Mouse (Mus musculus): ENCODE measurements around the gene Ntm. TPM values are rescaled to one million over a fixed set of nuclear protein-coding genes. Genes with fewer than 3 reads are reported as not detected.

Ntm gene
- polyA plus RNA-seq, 1 experiment from 2014 or later, result 0.66 TPM

DNA sequence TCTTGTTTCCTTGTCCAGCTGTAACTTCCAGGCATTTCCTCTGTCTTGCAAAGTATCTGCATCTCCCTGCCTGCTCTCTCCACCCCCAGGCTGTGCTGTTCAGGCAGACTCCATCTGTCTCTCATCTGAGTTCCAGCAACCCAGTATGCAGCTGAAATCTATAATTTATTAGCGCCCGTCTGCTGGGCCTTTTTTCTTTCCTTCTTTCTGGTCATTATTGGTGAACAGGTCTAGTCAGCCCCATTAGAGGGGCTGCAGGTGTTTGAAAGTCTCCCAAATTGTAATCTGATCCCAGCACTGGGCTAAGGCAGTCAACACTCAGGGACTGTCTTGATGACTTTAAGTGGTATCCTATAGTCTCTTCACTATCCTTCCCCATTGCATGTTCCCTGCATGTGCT, 352.1 kb downstream of the Ntm start:
- no peak overlapping the region for H3K4me3 ChIP-seq (replicated peaks)
- H3K4me1 ChIP-seq (replicated peaks), result no peaks in the 10 kb centered on the region
- H3K9me3 ChIP-seq (replicated peaks), result no peaks in the 10 kb centered on the region
- no peak overlapping the region for H3K9ac ChIP-seq
- no peak overlapping the region for H3K27ac ChIP-seq (replicated peaks)
- H3K36me3 ChIP-seq (replicated peaks), result no peaks in the 10 kb centered on the region
- WGBS (ENCODE audit: insufficient replicate concordance), result 59% methylated on average over 2 of the region's 2 CpGs
- no peaks in the 10 kb centered on the region for H3K27me3 ChIP-seq
- H3K4me2 ChIP-seq, result no peak overlapping the region
- ATAC-seq (ENCODE audit: insufficient read depth), result no peak

DNA sequence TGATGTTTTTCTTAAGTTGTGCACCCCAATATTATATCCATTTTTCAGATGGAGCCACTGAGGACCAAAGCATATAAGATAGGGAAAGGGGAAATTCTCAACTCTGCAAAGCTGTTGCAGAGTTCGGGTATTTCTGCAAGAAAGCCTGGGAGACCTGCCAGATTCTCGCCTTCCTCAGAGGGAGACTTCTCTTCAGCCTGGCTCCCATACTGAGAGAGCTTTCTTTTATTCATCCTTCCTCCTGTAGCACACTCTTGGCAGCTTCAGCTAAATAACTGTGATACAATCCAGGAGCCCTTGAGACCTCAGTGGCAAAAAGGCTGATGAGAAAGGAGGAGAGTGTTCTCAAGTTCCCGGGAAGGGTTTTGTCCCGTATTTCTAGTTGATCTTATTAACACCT, 365.3 kb downstream of the Ntm start:
- Histone ChIP-seq H3K4me2 (no peak overlapping the region), H3K36me3 (replicated peaks) (no peaks in the 10 kb centered on the region), H3K9ac (no peak overlapping the region), H3K27ac (replicated peaks) (no peak overlapping the region), H3K9me3 (replicated peaks) (no peaks in the 10 kb centered on the region), H3K4me3 (replicated peaks) (no peak overlapping the region), H3K4me1 (replicated peaks) (no peaks in the 10 kb centered on the region), H3K27me3 (no peaks in the 10 kb centered on the region)
- ATAC-seq (ENCODE audit: insufficient read depth), result no peak
- 34% methylated on average over 4 of the region's 4 CpGs for WGBS (ENCODE audit: insufficient replicate concordance)

DNA sequence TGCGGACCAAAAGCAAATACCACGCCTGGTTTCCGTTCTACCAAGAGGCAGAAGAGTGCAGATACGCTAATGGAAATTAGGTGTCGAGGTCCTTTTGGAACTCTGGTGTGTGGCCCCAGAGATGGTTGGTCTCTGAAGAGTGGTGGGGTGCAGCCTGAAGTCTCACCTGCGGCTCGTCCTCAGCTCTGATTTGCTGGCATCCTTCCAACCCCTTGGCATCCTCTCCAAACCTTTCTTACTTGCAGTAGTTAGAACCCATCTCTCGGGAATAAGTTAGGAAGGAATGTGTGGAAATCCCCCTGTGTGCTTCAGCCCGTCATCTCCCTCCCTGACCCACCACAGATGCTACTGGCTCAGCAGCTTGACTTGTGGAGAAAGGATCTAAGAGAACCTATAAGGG, 367.6 kb downstream of the Ntm start:
- H3K9ac ChIP-seq, result no peak overlapping the region
- no peaks in the 10 kb centered on the region for H3K36me3 ChIP-seq (replicated peaks)
- H3K9me3 ChIP-seq (replicated peaks), result no peaks in the 10 kb centered on the region
- H3K27me3 ChIP-seq, result no peaks in the 10 kb centered on the region
- ATAC-seq (ENCODE audit: insufficient read depth), result no peak
- H3K27ac ChIP-seq (replicated peaks), result no peak overlapping the region
- no peak overlapping the region for H3K4me3 ChIP-seq (replicated peaks)
- WGBS (ENCODE audit: insufficient replicate concordance), result 60% methylated on average over 9 of the region's 9 CpGs
- no peaks in the 10 kb centered on the region for H3K4me1 ChIP-seq (replicated peaks)
- no peak overlapping the region for H3K4me2 ChIP-seq

DNA sequence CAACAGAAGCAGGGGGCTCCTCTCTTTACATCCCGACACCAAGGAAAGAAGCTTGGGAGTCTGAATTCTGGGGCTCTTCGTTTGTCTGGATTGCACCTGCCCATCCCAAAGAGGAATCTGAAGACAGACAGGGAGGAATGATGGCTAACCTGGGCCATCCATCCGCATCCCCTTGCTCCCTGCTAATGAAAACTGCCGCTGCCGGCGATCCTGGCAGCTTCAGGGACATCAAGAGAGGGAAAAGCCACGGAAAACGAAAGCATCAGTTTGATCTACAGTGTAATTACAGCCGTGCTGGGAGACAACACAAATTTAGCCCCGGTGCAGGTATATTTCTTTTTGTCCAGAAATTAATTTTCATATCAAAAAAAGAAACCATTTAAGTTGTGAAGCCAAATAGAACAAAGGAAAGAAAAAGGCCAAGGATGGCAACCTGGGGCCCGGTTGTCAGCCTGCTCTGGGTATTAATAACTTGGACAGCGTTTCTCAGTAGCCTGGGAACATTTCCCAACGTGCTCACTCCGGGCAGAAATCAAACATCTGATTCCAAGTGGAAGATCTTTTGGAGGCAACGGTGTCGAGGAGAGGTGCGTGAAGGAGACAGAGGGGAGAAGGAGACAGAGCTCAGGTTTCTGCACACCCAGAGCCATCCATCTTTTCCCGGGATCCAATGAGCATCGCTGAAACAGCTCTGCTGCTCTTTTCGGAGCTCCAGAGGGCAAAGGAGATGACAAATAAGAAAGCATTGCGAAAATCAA, 368.2 kb downstream of the Ntm start:
- WGBS (ENCODE audit: insufficient replicate concordance), result 69% methylated on average over 21 of the region's 21 CpGs
- no peaks in the 10 kb centered on the region for H3K36me3 ChIP-seq (replicated peaks)
- H3K4me1 ChIP-seq (replicated peaks), result no peaks in the 10 kb centered on the region
- no peak for ATAC-seq (ENCODE audit: insufficient read depth)
- H3K9me3 ChIP-seq (replicated peaks), result no peaks in the 10 kb centered on the region
- H3K27ac ChIP-seq (replicated peaks), result no peak overlapping the region
- no peak overlapping the region for H3K4me2 ChIP-seq
- no peak overlapping the region for H3K9ac ChIP-seq
- H3K4me3 ChIP-seq (replicated peaks), result no peak overlapping the region
- no peaks in the 10 kb centered on the region for H3K27me3 ChIP-seq

DNA sequence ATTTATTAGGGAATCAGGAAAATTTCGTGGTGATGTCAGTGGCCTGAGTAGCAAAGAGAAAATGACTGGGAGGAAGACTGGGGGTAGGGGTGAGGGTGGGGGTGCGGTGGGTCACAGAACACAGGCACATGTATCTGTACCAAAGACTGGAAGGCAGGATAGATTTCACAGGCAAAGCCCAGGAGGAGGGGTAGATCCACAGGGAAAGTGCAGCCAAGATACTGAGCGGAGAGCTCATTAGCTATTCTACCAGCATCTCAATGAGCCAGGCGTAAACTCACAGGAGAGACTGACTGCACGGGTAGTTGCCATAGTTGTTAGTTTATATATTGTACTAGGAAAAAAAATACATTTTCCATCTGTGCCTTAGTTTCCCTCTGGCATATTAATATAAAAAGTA, 375.6 kb downstream of the Ntm start:
- Histone ChIP-seq H3K27me3 (no peaks in the 10 kb centered on the region), H3K4me3 (replicated peaks) (no peak overlapping the region), H3K9ac (no peak overlapping the region), H3K4me1 (replicated peaks) (no peaks in the 10 kb centered on the region), H3K9me3 (replicated peaks) (no peaks in the 10 kb centered on the region), H3K4me2 (no peak overlapping the region), H3K36me3 (replicated peaks) (no peaks in the 10 kb centered on the region), H3K27ac (replicated peaks) (no peak overlapping the region)
- 59% methylated on average over 5 of the region's 5 CpGs for WGBS (ENCODE audit: insufficient replicate concordance)
- no peak for ATAC-seq (ENCODE audit: insufficient read depth)

DNA sequence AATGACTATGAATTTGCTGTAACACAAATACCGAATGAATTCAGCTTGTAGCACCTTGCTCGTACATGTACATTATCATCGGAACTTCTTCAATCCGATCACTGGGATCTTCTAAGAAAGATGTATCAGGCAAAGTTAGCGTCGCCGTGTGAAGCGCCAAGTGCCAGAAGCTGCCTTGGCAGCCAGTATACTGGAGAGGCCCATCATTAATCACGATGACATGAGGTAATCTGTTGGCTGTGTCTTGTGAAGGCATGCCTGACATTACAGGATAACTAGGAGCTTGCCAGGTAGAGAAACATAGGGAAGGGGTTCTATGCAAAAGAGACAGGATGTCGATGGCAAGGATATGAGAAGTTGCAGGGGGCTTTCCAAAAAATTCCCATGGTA, 376.6 kb downstream of the Ntm start:
- WGBS (ENCODE audit: insufficient replicate concordance), result 72% methylated on average over 10 of the region's 10 CpGs
- Histone ChIP-seq H3K4me3 (replicated peaks) (no peak overlapping the region), H3K27ac (replicated peaks) (no peak overlapping the region), H3K4me1 (replicated peaks) (no peaks in the 10 kb centered on the region), H3K9me3 (replicated peaks) (no peaks in the 10 kb centered on the region), H3K9ac (no peak overlapping the region), H3K27me3 (no peaks in the 10 kb centered on the region), H3K36me3 (replicated peaks) (no peaks in the 10 kb centered on the region), H3K4me2 (no peak overlapping the region)
- ATAC-seq (ENCODE audit: insufficient read depth), result no peak

DNA sequence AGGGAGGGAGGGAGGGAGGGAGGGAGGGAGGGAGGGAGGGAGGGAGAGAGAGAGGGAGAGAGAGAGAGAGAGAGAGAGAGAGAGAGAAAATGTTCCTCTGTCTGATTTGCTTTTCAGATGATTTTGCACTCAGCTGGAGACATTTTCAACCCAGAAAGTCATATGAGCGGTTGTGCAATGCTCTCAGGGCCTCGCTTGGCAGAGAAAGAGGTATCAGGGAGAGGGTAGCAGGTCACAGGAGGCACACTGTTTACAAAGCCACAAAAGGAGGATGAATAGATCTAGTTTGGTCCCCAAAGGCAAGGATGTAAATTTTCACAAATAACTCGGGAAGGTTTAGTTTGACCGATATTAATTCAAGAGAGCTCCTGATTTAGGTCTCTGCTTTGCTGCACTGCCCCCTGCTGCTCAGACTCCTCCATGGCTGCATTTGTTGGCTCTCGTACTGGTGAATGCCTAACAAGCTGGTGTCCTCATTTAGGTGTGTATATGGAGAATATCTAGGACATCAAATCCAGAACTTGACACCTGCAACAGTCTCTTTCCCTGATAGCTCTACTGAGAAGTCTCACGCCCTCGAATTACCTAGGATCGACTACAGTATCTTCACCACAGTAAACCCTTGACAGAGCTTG, 377.1 kb downstream of the Ntm start:
- 41% methylated on average over 8 of the region's 8 CpGs for WGBS (ENCODE audit: insufficient replicate concordance)
- Histone ChIP-seq H3K36me3 (replicated peaks) (no peaks in the 10 kb centered on the region), H3K4me3 (replicated peaks) (no peak overlapping the region), H3K4me1 (replicated peaks) (no peaks in the 10 kb centered on the region), H3K4me2 (no peak overlapping the region), H3K9me3 (replicated peaks) (no peaks in the 10 kb centered on the region), H3K9ac (no peak overlapping the region), H3K27me3 (no peaks in the 10 kb centered on the region), H3K27ac (replicated peaks) (no peak overlapping the region)
- no peak for ATAC-seq (ENCODE audit: insufficient read depth)

DNA sequence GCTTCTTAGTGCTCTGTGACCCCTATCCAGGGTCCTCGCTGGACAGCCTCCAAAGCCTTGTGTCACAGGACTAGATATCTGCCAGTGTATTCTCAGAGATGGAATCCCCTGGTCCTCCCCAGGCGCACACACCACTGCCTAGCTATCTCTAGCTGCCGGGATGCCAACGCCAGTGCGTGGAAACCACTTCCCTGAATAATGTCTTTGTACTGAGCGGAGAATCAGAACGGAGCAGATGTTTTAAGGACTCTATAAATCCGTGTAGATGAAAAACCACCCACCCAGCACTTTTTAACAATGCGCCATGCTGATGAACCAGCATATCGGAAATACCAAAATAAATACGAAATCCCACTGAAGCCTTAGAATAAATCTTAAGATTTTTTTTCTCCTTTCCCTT, 384.7 kb downstream of the Ntm start:
- ATAC-seq (ENCODE audit: insufficient read depth), result no peak

DNA sequence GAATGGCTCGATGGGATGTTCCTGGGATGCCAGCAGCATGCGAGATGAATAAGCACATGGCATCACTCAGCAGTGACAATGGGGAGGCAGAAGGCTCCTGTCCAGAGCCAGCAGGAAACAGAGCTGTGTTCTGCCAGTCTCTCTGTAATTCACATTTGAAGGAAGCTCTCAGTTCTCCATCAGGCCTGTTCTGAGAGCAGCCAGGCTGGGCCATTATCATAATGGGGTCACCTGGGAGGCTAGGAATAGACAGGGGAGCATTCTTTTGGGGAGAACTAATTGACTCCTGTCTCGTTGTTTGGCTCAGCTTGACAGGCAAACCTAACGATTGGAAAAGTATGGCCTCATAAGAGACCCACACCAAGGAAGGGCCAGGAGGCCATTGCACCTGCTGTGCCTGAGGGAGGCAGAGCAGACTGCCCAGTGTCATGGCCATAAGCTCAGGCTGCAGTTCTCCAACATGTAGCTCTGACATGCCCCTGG, 386.8 kb downstream of the Ntm start:
- ATAC-seq (ENCODE audit: insufficient read depth), result no peak
- H3K27ac ChIP-seq (replicated peaks), result no peak overlapping the region
- no peaks in the 10 kb centered on the region for H3K36me3 ChIP-seq (replicated peaks)
- H3K4me2 ChIP-seq, result no peak overlapping the region
- H3K9ac ChIP-seq, result no peak overlapping the region
- no peaks in the 10 kb centered on the region for H3K9me3 ChIP-seq (replicated peaks)
- WGBS (ENCODE audit: insufficient replicate concordance), result 52% methylated on average over 4 of the region's 4 CpGs
- H3K27me3 ChIP-seq, result no peaks in the 10 kb centered on the region
- H3K4me1 ChIP-seq (replicated peaks), result no peaks in the 10 kb centered on the region
- H3K4me3 ChIP-seq (replicated peaks), result no peak overlapping the region

More for the DNA sequence above, 384.7 kb downstream of the Ntm start:
- Histone ChIP-seq H3K4me1 (replicated peaks) (no peaks in the 10 kb centered on the region), H3K9ac (no peak overlapping the region), H3K27ac (replicated peaks) (no peak overlapping the region), H3K4me2 (no peak overlapping the region), H3K4me3 (replicated peaks) (no peak overlapping the region), H3K27me3 (no peaks in the 10 kb centered on the region), H3K9me3 (replicated peaks) (no peaks in the 10 kb centered on the region), H3K36me3 (replicated peaks) (no peaks in the 10 kb centered on the region)
- 66% methylated on average over 11 of the region's 11 CpGs for WGBS (ENCODE audit: insufficient replicate concordance)

DNA sequence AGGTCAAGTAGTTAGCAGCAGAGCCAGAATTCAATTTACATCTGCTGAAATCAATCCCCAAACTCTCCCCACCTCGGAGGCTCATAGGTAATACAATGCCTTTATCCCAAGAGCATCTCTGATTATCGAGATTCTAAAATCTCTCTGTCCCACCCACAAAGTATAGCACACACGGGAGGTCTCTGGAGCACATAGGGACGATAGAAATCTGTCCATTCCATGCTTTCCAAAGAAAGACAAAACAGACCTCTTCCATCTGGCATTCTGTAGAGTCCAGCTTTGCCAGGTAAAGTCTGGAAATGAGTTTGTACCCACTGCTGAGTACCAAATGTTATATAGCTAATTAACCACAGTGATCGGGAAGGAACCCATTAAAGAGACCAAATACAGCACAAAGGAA, 388.4 kb downstream of the Ntm start:
- 55% methylated on average over 5 of the region's 5 CpGs for WGBS (ENCODE audit: insufficient replicate concordance)
- no peak overlapping the region for H3K4me2 ChIP-seq

DNA sequence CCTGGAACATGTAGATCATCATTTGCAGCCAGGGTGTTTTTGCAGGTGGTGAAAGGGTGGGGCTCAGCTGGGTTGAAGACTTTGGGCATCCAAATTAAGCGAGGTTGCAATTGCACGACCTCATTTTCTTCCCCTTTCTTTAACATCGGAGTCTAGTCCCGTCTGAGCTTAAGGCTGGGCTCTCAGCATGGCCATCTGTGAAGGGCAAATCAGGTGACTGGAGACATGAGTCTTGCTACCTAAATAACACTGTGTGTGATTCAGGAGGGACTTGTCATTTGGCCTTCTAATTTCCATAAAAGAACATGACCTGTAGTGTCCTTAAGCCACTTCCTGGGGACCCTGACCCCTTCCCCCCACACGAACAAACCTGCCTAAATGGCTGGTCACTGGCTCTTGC, 394.4 kb downstream of the Ntm start:
- Histone ChIP-seq H3K4me2 (no peak overlapping the region), H3K36me3 (replicated peaks) (no peaks in the 10 kb centered on the region), H3K9me3 (replicated peaks) (no peaks in the 10 kb centered on the region), H3K4me1 (replicated peaks) (no peaks in the 10 kb centered on the region), H3K27me3 (no peaks in the 10 kb centered on the region), H3K9ac (no peak overlapping the region), H3K27ac (replicated peaks) (no peak overlapping the region), H3K4me3 (replicated peaks) (no peak overlapping the region)
- no peak for ATAC-seq (ENCODE audit: insufficient read depth)
- 27% methylated on average over 5 of the region's 5 CpGs for WGBS (ENCODE audit: insufficient replicate concordance)

More for the DNA sequence above, 388.4 kb downstream of the Ntm start:
- no peak overlapping the region for H3K4me3 ChIP-seq (replicated peaks)
- no peaks in the 10 kb centered on the region for H3K27me3 ChIP-seq
- no peaks in the 10 kb centered on the region for H3K9me3 ChIP-seq (replicated peaks)
- no peaks in the 10 kb centered on the region for H3K4me1 ChIP-seq (replicated peaks)
- H3K36me3 ChIP-seq (replicated peaks), result no peaks in the 10 kb centered on the region
- no peak overlapping the region for H3K27ac ChIP-seq (replicated peaks)
- ATAC-seq (ENCODE audit: insufficient read depth), result no peak
- H3K9ac ChIP-seq, result no peak overlapping the region

Measured in liver, embryonic 15.5 days (tissue).